Mouse (Mus musculus) CH12.LX (cell line): ENCODE results near the gene Ncapg2. TPM values are rescaled to one million over a fixed set of nuclear protein-coding genes. Genes with fewer than 3 reads are reported as not detected.

Experiments
- DNase-seq: peaks from one replicate; pipeline ENCODE4 v3.0.0-alpha.2; 2013; ENCODE audit errors: extremely low read depth
- H3K27ac ChIP-seq: 2 replicates; pipeline ENCODE4 v1.5.1; 2012; ENCODE audit warnings: low read depth, mild to moderate bottlenecking, control low read depth, moderate library complexity; ENCODE audit not compliant: insufficient read depth
- H3K27me3 ChIP-seq: replicated peaks from 2 replicates; pipeline ENCODE3; 2012; ENCODE audit warnings: inconsistent platforms
- H3K36me3 ChIP-seq, 2 experiments: replicated peaks in 1 of 2; 2 replicates each; pipeline versions ENCODE3 to v1.6.1; 2012; ENCODE audit warnings: inconsistent platforms in 1 of 2, low read length in 1 of 2, mild to moderate bottlenecking in 1 of 2, mixed read lengths in 1 of 2, moderate library complexity in 1 of 2; ENCODE audit not compliant: control insufficient read depth in 1 of 2, insufficient read depth in 1 of 2
- H3K4me1 ChIP-seq, 2 experiments: 2 replicates each; pipeline ENCODE4 v1.6.1; 2012; ENCODE audit warnings: inconsistent platforms in 1 of 2, moderate library complexity in 1 of 2; ENCODE audit not compliant: insufficient read depth in 2 of 2, control insufficient read depth in 1 of 2
- H3K4me2 ChIP-seq: 2 replicates; pipeline ENCODE4 v1.6.1; 2012; ENCODE audit warnings: low read depth, mild to moderate bottlenecking, control low read depth; ENCODE audit not compliant: poor library complexity, insufficient read depth, severe bottlenecking
- H3K4me3 ChIP-seq, 3 experiments: fragments of 150-350 bp in 1 of 3; sonication (generic) in 1 of 3; replicated peaks in 1 of 3; 2 replicates each; pipeline versions ENCODE3 to v1.5.1; 2011 to 2012; ENCODE audit warnings: low read depth in 2 of 3, low read length in 2 of 3, mild to moderate bottlenecking in 2 of 3, moderate library complexity in 2 of 3, control low read depth in 1 of 3, improper control_type of control experiment in 1 of 3, inconsistent platforms in 1 of 3, mixed read lengths in 1 of 3; ENCODE audit not compliant: poor library complexity in 1 of 3
- H3K79me2 ChIP-seq: replicated peaks from 2 replicates; pipeline ENCODE4 v1.6.1; 2012; ENCODE audit warnings: mild to moderate bottlenecking, moderate library complexity; ENCODE audit not compliant: control insufficient read depth, poor library complexity, insufficient read depth, severe bottlenecking; ENCODE audit errors: extremely low read depth
- H3K9ac ChIP-seq: 2 replicates; pipeline ENCODE4 v1.6.1; 2012; ENCODE audit warnings: low read depth, mild to moderate bottlenecking, control low read depth, moderate library complexity; ENCODE audit not compliant: insufficient read depth
- H3K9me3 ChIP-seq: replicated peaks from 2 replicates; pipeline ENCODE3; 2012; ENCODE audit warnings: low read length, inconsistent platforms, mixed read lengths
- BHLHE40 ChIP-seq: IDR thresholded peaks from 2 replicates; pipeline ENCODE4 v1.6.1; 2011; ENCODE audit warnings: mild to moderate bottlenecking, low read depth, low read length, improper control_type of control experiment
- CHD1 ChIP-seq: IDR thresholded peaks from 2 replicates; pipeline ENCODE4 v1.6.1; 2012; ENCODE audit warnings: low read depth, low read length, improper control_type of control experiment, inconsistent platforms
- CHD2 ChIP-seq: IDR thresholded peaks from 2 replicates; pipeline ENCODE4 v1.6.1; 2011; ENCODE audit warnings: low read length, improper control_type of control experiment
- E2F4 ChIP-seq: IDR thresholded peaks from 2 replicates; pipeline ENCODE4 v1.6.1; 2011; ENCODE audit warnings: low read depth, low read length, improper control_type of control experiment; ENCODE audit not compliant: insufficient replicate concordance
- ELF1 ChIP-seq: IDR thresholded peaks from 2 replicates; pipeline ENCODE4 v1.6.1; 2014; ENCODE audit warnings: low read depth, mild to moderate bottlenecking, inconsistent platforms, low read length, improper control_type of control experiment
- EP300 ChIP-seq: IDR thresholded peaks from 2 replicates; pipeline ENCODE4 v1.6.1; 2011; ENCODE audit warnings: low read length, improper control_type of control experiment
- ETS1 ChIP-seq: conservative IDR thresholded peaks from 2 replicates; pipeline ENCODE4 v1.6.1; 2012; ENCODE audit warnings: low read depth, mild to moderate bottlenecking, inconsistent platforms, low read length, improper control_type of control experiment, moderate library complexity
- HCFC1 ChIP-seq: IDR thresholded peaks from 2 replicates; pipeline ENCODE4 v1.6.1; 2012; ENCODE audit warnings: low read depth, mild to moderate bottlenecking, inconsistent platforms, low read length, improper control_type of control experiment
- IRF4 ChIP-seq: IDR thresholded peaks from 2 replicates; pipeline ENCODE4 v1.6.1; 2014; ENCODE audit warnings: low read depth, mild to moderate bottlenecking, inconsistent platforms, low read length, improper control_type of control experiment
- JUN ChIP-seq: IDR thresholded peaks from 2 replicates; pipeline ENCODE4 v1.6.1; 2011; ENCODE audit warnings: low read depth, mild to moderate bottlenecking, low read length, improper control_type of control experiment, moderate library complexity; ENCODE audit not compliant: insufficient read depth
- JUND ChIP-seq: conservative IDR thresholded peaks from 2 replicates; pipeline ENCODE4 v1.6.1; 2011; ENCODE audit warnings: low read depth, low read length, improper control_type of control experiment
- KAT2A ChIP-seq: IDR thresholded peaks from 2 replicates; pipeline ENCODE4 v1.6.1; 2012; ENCODE audit warnings: low read length, improper control_type of control experiment, inconsistent platforms; ENCODE audit not compliant: insufficient replicate concordance
- MAZ ChIP-seq: IDR thresholded peaks from 2 replicates; pipeline ENCODE4 v1.6.1; 2012; ENCODE audit warnings: low read depth, mild to moderate bottlenecking, inconsistent platforms, low read length, improper control_type of control experiment, moderate library complexity
- MEF2A ChIP-seq: IDR thresholded peaks from 2 replicates; pipeline ENCODE4 v1.6.1; 2014; ENCODE audit warnings: low read depth, mild to moderate bottlenecking, inconsistent platforms, low read length, improper control_type of control experiment, borderline replicate concordance
- MYC ChIP-seq: IDR thresholded peaks from 2 replicates; pipeline ENCODE4 v1.6.1; 2011; ENCODE audit warnings: low read depth, mild to moderate bottlenecking, improper control_type of control experiment, low read length
- NELFE ChIP-seq: IDR thresholded peaks from 2 replicates; pipeline ENCODE4 v1.6.1; 2011; ENCODE audit warnings: low read depth, low read length, improper control_type of control experiment
- NRF1 ChIP-seq: IDR thresholded peaks from 2 replicates; pipeline ENCODE4 v1.6.1; 2014; ENCODE audit warnings: low read depth, mild to moderate bottlenecking, inconsistent platforms, low read length, improper control_type of control experiment, moderate library complexity
- PAX5 ChIP-seq: IDR thresholded peaks from 2 replicates; pipeline ENCODE4 v1.6.1; 2012; ENCODE audit warnings: low read length, inconsistent platforms, mixed read lengths
- POLR2A ChIP-seq: IDR thresholded peaks from 2 replicates; pipeline ENCODE4 v1.6.1; 2011; ENCODE audit warnings: low read depth, mild to moderate bottlenecking, improper control_type of control experiment, low read length
- RAD21 ChIP-seq: IDR thresholded peaks from 2 replicates; pipeline ENCODE4 v1.6.1; 2011; ENCODE audit warnings: low read depth, mild to moderate bottlenecking, low read length, improper control_type of control experiment, moderate library complexity
- RCOR1 ChIP-seq: conservative IDR thresholded peaks from 2 replicates; pipeline ENCODE4 v1.6.1; 2012; ENCODE audit warnings: low read depth, mild to moderate bottlenecking, inconsistent platforms, low read length, improper control_type of control experiment
- SIN3A ChIP-seq: IDR thresholded peaks from 2 replicates; pipeline ENCODE4 v1.6.1; 2012; ENCODE audit warnings: low read length, improper control_type of control experiment, inconsistent platforms
- SMC3 ChIP-seq: IDR thresholded peaks from 2 replicates; pipeline ENCODE4 v1.6.1; 2011; ENCODE audit warnings: low read depth, low read length, improper control_type of control experiment
- TBP ChIP-seq: conservative IDR thresholded peaks from 2 replicates; pipeline ENCODE4 v1.6.1; 2011; ENCODE audit warnings: low read depth, low read length, improper control_type of control experiment
- TCF12 ChIP-seq: IDR thresholded peaks from 2 replicates; pipeline ENCODE4 v1.6.1; 2014; ENCODE audit warnings: low read depth, mild to moderate bottlenecking, inconsistent platforms, low read length, improper control_type of control experiment
- UBTF ChIP-seq: IDR thresholded peaks from 2 replicates; pipeline ENCODE4 v1.6.1; 2012; ENCODE audit warnings: low read depth, mild to moderate bottlenecking, inconsistent platforms, low read length, improper control_type of control experiment, moderate library complexity
- USF1 ChIP-seq: IDR thresholded peaks from 2 replicates; pipeline ENCODE4 v1.6.1; 2014; ENCODE audit warnings: low read depth, mild to moderate bottlenecking, inconsistent platforms, low read length, improper control_type of control experiment
- ZC3H11A ChIP-seq: IDR thresholded peaks from 2 replicates; pipeline ENCODE4 v1.6.1; 2012; ENCODE audit warnings: low read depth, mild to moderate bottlenecking, inconsistent platforms, low read length, improper control_type of control experiment
- ZKSCAN1 ChIP-seq: IDR thresholded peaks from 2 replicates; pipeline ENCODE4 v1.6.1; 2012; ENCODE audit warnings: low read depth, inconsistent platforms, low read length, improper control_type of control experiment, borderline replicate concordance
- ZNF384 ChIP-seq: IDR thresholded peaks from 2 replicates; pipeline ENCODE4 v1.6.1; 2012; ENCODE audit warnings: low read depth, low read length, improper control_type of control experiment, inconsistent platforms
- dilution Hi-C: fragments of 300-500 bp; cut with MboI; formaldehyde crosslinking; loops from 2 replicates; pipeline ENCODE4 v1.14.3; 2020; ENCODE audit warnings: low sequenced_read_pairs; ENCODE audit not compliant: extremely low pct_unique_long_range_greater_than_20kb, extremely low pct_ligation_motif_present
- in situ Hi-C: fragments of 300-500 bp; cut with MboI; formaldehyde crosslinking; loops from 3 replicates; pipeline ENCODE4 v1.14.3; 2019; ENCODE audit warnings: low sequenced_read_pairs, low pct_ligation_motif_present, low pct_unique_long_range_greater_than_20kb, mixed read lengths
- polyA plus RNA-seq: library from polyadenylated mRNA; unstranded; fragments of >175 nt; gene quantifications from 2 replicates; pipeline ENCODE4 v1.2.1, GENCODE M21; 2012; ENCODE audit warnings: low read depth; ENCODE audit not compliant: insufficient read length
- total RNA-seq, 2 experiments: library from RNA; depleted of rRNA; stranded (reverse); fragments of 300-350 nt in 1 of 2; fragments of >200 nt in 1 of 2; gene quantifications; 2 replicates each; pipeline ENCODE4 v1.2.3; 2012 to 2014

Gene Ncapg2
- total and polyA plus RNA-seq, 3 experiments: 48.0 to 66.4 (median 65.0) TPM

- DNase-seq: no peak
- no peak for TF ChIP-seq JUND
- TF ChIP-seq POLR2A: no peak
- TF ChIP-seq TBP: no peak
- no peak for TF ChIP-seq ZC3H11A
- TF ChIP-seq ZKSCAN1: no peak
- no peak for TF ChIP-seq E2F4
- TF ChIP-seq PAX5: no peak
- TF ChIP-seq JUN: no peak
- TF ChIP-seq TCF12: no peak
- no peak for TF ChIP-seq KAT2A
- TF ChIP-seq ETS1: no peak
- no peak for TF ChIP-seq MYC
- no peak for TF ChIP-seq NRF1
- no peak for TF ChIP-seq CHD2
- TF ChIP-seq MEF2A: no peak
- no peak for TF ChIP-seq ELF1
- TF ChIP-seq SIN3A: no peak
- no peak for TF ChIP-seq ZNF384
- no peak for TF ChIP-seq NELFE
- no peak for TF ChIP-seq RCOR1
- dilution Hi-C loops (no loop called here), in situ Hi-C loops (no loop called here)
- H3K36me3 ChIP-seq: no peaks in the 10 kb centered on the region
- no peak overlapping the region for H3K4me2 ChIP-seq
- no peaks in the 10 kb centered on the region for H3K79me2 ChIP-seq
- no peak overlapping the region for H3K27ac ChIP-seq
- no peak overlapping the region for H3K4me3 ChIP-seq
- H3K9ac ChIP-seq: no peak overlapping the region
- no peaks in the 10 kb centered on the region for H3K9me3 ChIP-seq
- peaks cover 37% of the 10 kb centered on the region for H3K27me3 ChIP-seq
- H3K4me1 ChIP-seq: no peaks in the 10 kb centered on the region
Observed at GRCm38 (mm10) chr12:116498666-116499065, 93.5 kb downstream of the Ncapg2 start.

GRCm38 (mm10) chr12:116500652-116501051, 95.5 kb downstream of the Ncapg2 start:
- Histone ChIP-seq H3K4me1 (no peaks in the 10 kb centered on the region), H3K36me3 (no peaks in the 10 kb centered on the region), H3K4me3 (no peak overlapping the region), H3K4me2 (no peak overlapping the region), H3K9ac (no peak overlapping the region), H3K9me3 (no peaks in the 10 kb centered on the region), H3K79me2 (no peaks in the 10 kb centered on the region), H3K27me3 (peaks cover 31% of the 10 kb centered on the region), H3K27ac (no peak overlapping the region)
- dilution Hi-C loops (no loop called here), in situ Hi-C loops (no loop called here)
- TF ChIP-seq CHD1 (no peak), POLR2A (no peak), BHLHE40 (no peak), MAZ (no peak), RAD21 (no peak), NRF1 (no peak), HCFC1 (no peak), JUN (no peak), USF1 (no peak), IRF4 (no peak), SMC3 (no peak), UBTF (no peak), MYC (no peak), NELFE (no peak), EP300 (no peak)
- DNase-seq: no peak
